Mouse (Mus musculus): ENCODE measurements around the gene Gm11985. TPM values are rescaled to one million over a fixed set of nuclear protein-coding genes. Genes with fewer than 3 reads are reported as not detected.

Gm11985 gene
- polyA plus RNA-seq, 1 experiment from 2014 or later = not detected

DNA sequence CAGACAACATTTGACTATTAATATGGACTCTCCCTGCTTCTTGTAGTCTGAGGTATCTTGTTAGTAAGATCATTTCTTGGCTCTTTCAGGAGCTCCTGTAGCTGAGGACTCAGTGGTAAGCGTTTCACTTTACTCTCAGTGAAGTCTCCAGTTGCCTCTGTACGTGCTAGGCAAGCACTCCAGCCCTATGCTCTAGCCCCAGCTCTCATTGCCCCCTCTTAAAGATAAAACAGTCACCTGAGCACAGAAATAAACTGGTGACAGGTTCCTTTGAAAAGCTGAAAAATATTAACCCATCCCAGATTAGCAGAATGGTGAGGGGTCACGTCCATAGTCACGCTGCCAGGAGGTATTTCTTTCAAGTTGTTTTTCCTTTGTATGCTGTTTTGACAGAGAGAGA is 9.6 kb downstream of the Gm11985 start:
- H3K4me3 ChIP-seq (replicated peaks; ENCODE audit: low read length) = no peak overlapping the region
- no peaks in the 10 kb centered on the region for H3K36me3 ChIP-seq (ENCODE audit: control insufficient read depth, insufficient read depth, low read length)
- no peak overlapping the region for H3K27ac ChIP-seq (ENCODE audit: low read length)
- no peak overlapping the region for H3K9ac ChIP-seq (ENCODE audit: low read length)
- no peak overlapping the region for H3K4me2 ChIP-seq (ENCODE audit: low read depth, low read length)
- no peak for ATAC-seq (ENCODE audit: insufficient read depth, low FRiP score)
- H3K9me3 ChIP-seq (replicated peaks; ENCODE audit: control insufficient read depth, low read length) = no peaks in the 10 kb centered on the region
- WGBS = 51% methylated on average over 4 of the region's 4 CpGs
- no peaks in the 10 kb centered on the region for H3K27me3 ChIP-seq (ENCODE audit: control insufficient read depth, insufficient read depth, low read length)
- no peaks in the 10 kb centered on the region for H3K4me1 ChIP-seq (ENCODE audit: control insufficient read depth, insufficient read depth, low read length)

- Histone ChIP-seq H3K4me3 (replicated peaks; ENCODE audit: low read length) (no peak overlapping the region), H3K9me3 (replicated peaks; ENCODE audit: control insufficient read depth, low read length) (no peaks in the 10 kb centered on the region), H3K27ac (ENCODE audit: low read length) (no peak overlapping the region), H3K4me2 (ENCODE audit: low read depth, low read length) (no peak overlapping the region), H3K36me3 (ENCODE audit: control insufficient read depth, insufficient read depth, low read length) (no peaks in the 10 kb centered on the region), H3K27me3 (ENCODE audit: control insufficient read depth, insufficient read depth, low read length) (no peaks in the 10 kb centered on the region), H3K9ac (ENCODE audit: low read length) (no peak overlapping the region), H3K4me1 (ENCODE audit: control insufficient read depth, insufficient read depth, low read length) (no peaks in the 10 kb centered on the region)
- no peak for ATAC-seq (ENCODE audit: insufficient read depth, low FRiP score)
- 66% methylated on average over 6 of the region's 6 CpGs for WGBS
Measured at GRCm38 (mm10) chr11:7173664-7174063, 14.7 kb downstream of the Gm11985 start.

GRCm38 (mm10) chr11:7169645-7170044 is 18.7 kb downstream of the Gm11985 start:
- H3K9me3 ChIP-seq (replicated peaks; ENCODE audit: control insufficient read depth, low read length) = no peaks in the 10 kb centered on the region
- 95% methylated on average over 1 of the region's 1 CpGs for WGBS
- H3K4me1 ChIP-seq (ENCODE audit: control insufficient read depth, insufficient read depth, low read length) = no peaks in the 10 kb centered on the region
- H3K4me2 ChIP-seq (ENCODE audit: low read depth, low read length) = no peak overlapping the region
- no peak for ATAC-seq (ENCODE audit: insufficient read depth, low FRiP score)
- H3K4me3 ChIP-seq (replicated peaks; ENCODE audit: low read length) = no peak overlapping the region
- no peaks in the 10 kb centered on the region for H3K27me3 ChIP-seq (ENCODE audit: control insufficient read depth, insufficient read depth, low read length)
- H3K27ac ChIP-seq (ENCODE audit: low read length) = no peak overlapping the region
- no peak overlapping the region for H3K9ac ChIP-seq (ENCODE audit: low read length)
- no peaks in the 10 kb centered on the region for H3K36me3 ChIP-seq (ENCODE audit: control insufficient read depth, insufficient read depth, low read length)

DNA sequence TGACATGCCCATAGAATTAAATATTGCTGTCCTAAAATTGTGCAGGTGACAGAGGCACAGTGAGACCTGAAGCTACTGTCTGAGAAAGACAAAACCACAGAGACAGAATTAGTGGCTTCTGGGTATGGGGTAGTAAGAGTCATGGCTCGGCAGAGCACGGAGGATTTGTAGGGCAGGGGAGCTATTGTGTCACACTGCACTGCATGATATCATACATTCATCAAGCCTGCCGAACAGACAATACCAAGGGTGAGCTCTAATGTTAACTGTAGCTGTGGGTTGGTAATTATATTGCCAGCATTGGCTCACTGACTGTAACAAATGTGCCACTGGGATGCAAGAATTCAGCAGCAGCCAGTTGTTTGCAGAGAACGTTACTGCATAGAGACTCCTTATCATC is 24.0 kb downstream of the Gm11985 start:
- 73% methylated on average over 4 of the region's 4 CpGs for WGBS
- H3K9ac ChIP-seq (ENCODE audit: low read length) = no peak overlapping the region
- ATAC-seq (ENCODE audit: insufficient read depth, low FRiP score) = no peak
- no peak overlapping the region for H3K4me3 ChIP-seq (replicated peaks; ENCODE audit: low read length)
- H3K27ac ChIP-seq (ENCODE audit: low read length) = no peak overlapping the region
- peaks cover 13% of the 10 kb centered on the region for H3K4me1 ChIP-seq (ENCODE audit: control insufficient read depth, insufficient read depth, low read length)
- H3K4me2 ChIP-seq (ENCODE audit: low read depth, low read length) = no peak overlapping the region
- no peaks in the 10 kb centered on the region for H3K9me3 ChIP-seq (replicated peaks; ENCODE audit: control insufficient read depth, low read length)
- no peaks in the 10 kb centered on the region for H3K27me3 ChIP-seq (ENCODE audit: control insufficient read depth, insufficient read depth, low read length)
- no peaks in the 10 kb centered on the region for H3K36me3 ChIP-seq (ENCODE audit: control insufficient read depth, insufficient read depth, low read length)

DNA sequence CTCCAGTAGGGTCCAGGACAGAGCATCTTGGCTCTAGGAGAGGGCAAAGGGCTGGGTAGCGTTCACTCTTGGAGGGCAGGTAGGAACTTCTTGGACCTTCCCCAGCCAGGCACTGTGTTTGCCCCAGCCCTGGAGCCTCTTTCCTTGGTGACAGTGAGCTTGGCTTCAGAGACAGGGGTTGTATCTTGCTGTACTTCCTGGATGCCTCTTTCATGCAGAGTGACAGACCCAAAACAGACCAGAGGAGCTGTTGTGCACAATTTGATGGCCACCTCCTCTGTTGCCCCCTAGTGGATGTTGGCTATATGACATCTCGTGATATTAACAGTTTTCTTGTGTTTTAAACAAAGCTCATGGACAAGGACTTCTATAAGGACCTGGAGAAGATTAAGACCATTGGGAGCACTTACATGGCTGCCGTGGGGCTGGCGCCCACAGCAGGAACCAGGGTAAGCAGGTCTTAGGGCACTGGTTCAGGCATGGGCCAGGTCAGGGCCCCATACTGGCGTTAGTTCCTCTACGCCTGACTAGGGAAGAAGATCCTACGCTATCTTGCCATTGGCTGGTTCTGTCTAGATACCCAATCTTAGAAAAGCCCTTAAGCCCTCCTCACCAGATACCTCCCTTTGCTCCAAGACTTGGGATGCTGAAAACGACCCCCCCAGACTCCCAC is 26.7 kb downstream of the Gm11985 start:
- no peak overlapping the region for H3K9ac ChIP-seq (ENCODE audit: low read length)
- H3K27me3 ChIP-seq (ENCODE audit: control insufficient read depth, insufficient read depth, low read length) = no peaks in the 10 kb centered on the region
- no peak overlapping the region for H3K4me2 ChIP-seq (ENCODE audit: low read depth, low read length)
- WGBS = 80% methylated on average over 8 of the region's 8 CpGs
- no peaks in the 10 kb centered on the region for H3K9me3 ChIP-seq (replicated peaks; ENCODE audit: control insufficient read depth, low read length)
- H3K4me1 ChIP-seq (ENCODE audit: control insufficient read depth, insufficient read depth, low read length) = peaks cover 13% of the 10 kb centered on the region
- H3K27ac ChIP-seq (ENCODE audit: low read length) = no peak overlapping the region
- ATAC-seq (ENCODE audit: insufficient read depth, low FRiP score) = peak; percentile 39; the same call in 1 of the 2 replicates
- no peaks in the 10 kb centered on the region for H3K36me3 ChIP-seq (ENCODE audit: control insufficient read depth, insufficient read depth, low read length)
- H3K4me3 ChIP-seq (replicated peaks; ENCODE audit: low read length) = no peak overlapping the region

DNA sequence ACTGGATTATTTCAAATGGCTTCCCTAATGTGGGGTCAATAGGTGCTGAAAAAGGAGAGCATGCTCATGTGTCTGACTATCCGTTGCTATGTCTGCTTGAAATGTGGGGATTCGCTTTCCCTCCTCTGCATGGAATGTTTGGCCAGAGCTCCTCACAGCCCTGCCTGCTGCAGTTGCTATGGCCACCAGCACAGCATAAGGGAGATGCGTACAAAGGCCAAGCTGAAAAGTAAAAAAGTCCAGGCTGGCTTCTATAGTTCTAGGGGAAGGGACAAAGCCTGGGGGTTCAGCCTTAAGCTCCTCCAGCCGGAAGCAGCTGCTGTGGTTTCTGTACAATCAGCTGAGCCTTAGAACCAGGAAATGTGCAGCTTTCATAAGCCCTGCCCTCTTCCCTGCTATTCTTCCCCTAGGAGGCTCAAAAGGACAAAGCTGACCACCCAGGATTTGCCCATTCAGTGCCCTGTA is 27.7 kb downstream of the Gm11985 start:
- Histone ChIP-seq H3K36me3 (ENCODE audit: control insufficient read depth, insufficient read depth, low read length) (no peaks in the 10 kb centered on the region), H3K4me2 (ENCODE audit: low read depth, low read length) (no peak overlapping the region), H3K9me3 (replicated peaks; ENCODE audit: control insufficient read depth, low read length) (no peaks in the 10 kb centered on the region), H3K27ac (ENCODE audit: low read length) (peak overlapping the region; percentile 87), H3K27me3 (ENCODE audit: control insufficient read depth, insufficient read depth, low read length) (no peaks in the 10 kb centered on the region), H3K4me1 (ENCODE audit: control insufficient read depth, insufficient read depth, low read length) (peaks cover 13% of the 10 kb centered on the region), H3K9ac (ENCODE audit: low read length) (peak overlapping the region; percentile 6; the same call in 1 of the 2 replicates), H3K4me3 (replicated peaks; ENCODE audit: low read length) (no peak overlapping the region)
- WGBS = 17% methylated on average over 4 of the region's 4 CpGs
- ATAC-seq (ENCODE audit: insufficient read depth, low FRiP score) = peak; percentile 89

DNA sequence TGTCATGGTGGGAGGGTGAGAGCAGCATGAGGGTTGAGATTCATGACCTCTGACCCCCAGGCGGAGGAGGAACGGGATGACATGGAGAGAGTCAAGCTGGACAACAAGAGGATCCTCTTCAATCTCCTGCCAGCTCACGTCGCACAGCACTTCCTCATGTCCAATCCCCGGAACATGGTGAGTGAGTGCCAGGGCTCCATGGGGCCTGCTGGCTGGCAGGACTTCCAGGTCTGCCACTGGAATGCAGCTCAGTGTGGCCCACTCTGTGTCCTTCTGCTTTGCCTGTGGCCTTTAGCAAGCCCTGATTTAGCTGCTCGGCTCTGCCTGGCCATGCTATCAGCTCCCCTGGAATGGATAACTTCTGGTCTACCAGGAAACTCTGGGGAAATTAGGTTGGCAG is 28.2 kb downstream of the Gm11985 start:
- no peaks in the 10 kb centered on the region for H3K9me3 ChIP-seq (replicated peaks; ENCODE audit: control insufficient read depth, low read length)
- peak overlapping the region; percentile 6; the same call in 1 of the 2 replicates for H3K9ac ChIP-seq (ENCODE audit: low read length)
- peaks cover 13% of the 10 kb centered on the region for H3K4me1 ChIP-seq (ENCODE audit: control insufficient read depth, insufficient read depth, low read length)
- 52% methylated on average over 6 of the region's 6 CpGs for WGBS
- ATAC-seq (ENCODE audit: insufficient read depth, low FRiP score) = no peak; the same call in 1 of the 2 replicates
- H3K4me2 ChIP-seq (ENCODE audit: low read depth, low read length) = no peak overlapping the region
- H3K4me3 ChIP-seq (replicated peaks; ENCODE audit: low read length) = no peak overlapping the region
- peak overlapping the region; percentile 87 for H3K27ac ChIP-seq (ENCODE audit: low read length)
- no peaks in the 10 kb centered on the region for H3K27me3 ChIP-seq (ENCODE audit: control insufficient read depth, insufficient read depth, low read length)
- no peaks in the 10 kb centered on the region for H3K36me3 ChIP-seq (ENCODE audit: control insufficient read depth, insufficient read depth, low read length)

- H3K4me3 ChIP-seq (replicated peaks; ENCODE audit: low read length) = no peak overlapping the region
- H3K36me3 ChIP-seq (ENCODE audit: control insufficient read depth, insufficient read depth, low read length) = no peaks in the 10 kb centered on the region
- H3K4me2 ChIP-seq (ENCODE audit: low read depth, low read length) = no peak overlapping the region
- H3K9me3 ChIP-seq (replicated peaks; ENCODE audit: control insufficient read depth, low read length) = no peaks in the 10 kb centered on the region
- H3K9ac ChIP-seq (ENCODE audit: low read length) = no peak overlapping the region
- WGBS = 77% methylated on average over 6 of the region's 6 CpGs
- no peaks in the 10 kb centered on the region for H3K27me3 ChIP-seq (ENCODE audit: control insufficient read depth, insufficient read depth, low read length)
- H3K4me1 ChIP-seq (ENCODE audit: control insufficient read depth, insufficient read depth, low read length) = peaks cover 13% of the 10 kb centered on the region
- H3K27ac ChIP-seq (ENCODE audit: low read length) = no peak overlapping the region
- ATAC-seq (ENCODE audit: insufficient read depth, low FRiP score) = no peak
Measured at GRCm38 (mm10) chr11:7158196-7158595, 30.2 kb downstream of the Gm11985 start.

GRCm38 (mm10) chr11:7156427-7156826 is 31.9 kb downstream of the Gm11985 start:
- no peak for ATAC-seq (ENCODE audit: insufficient read depth, low FRiP score)
- H3K4me1 ChIP-seq (ENCODE audit: control insufficient read depth, insufficient read depth, low read length) = peaks cover 13% of the 10 kb centered on the region
- H3K36me3 ChIP-seq (ENCODE audit: control insufficient read depth, insufficient read depth, low read length) = no peaks in the 10 kb centered on the region
- 52% methylated on average over 4 of the region's 4 CpGs for WGBS
- H3K4me2 ChIP-seq (ENCODE audit: low read depth, low read length) = no peak overlapping the region
- H3K4me3 ChIP-seq (replicated peaks; ENCODE audit: low read length) = no peak overlapping the region
- no peaks in the 10 kb centered on the region for H3K9me3 ChIP-seq (replicated peaks; ENCODE audit: control insufficient read depth, low read length)
- H3K9ac ChIP-seq (ENCODE audit: low read length) = no peak overlapping the region
- no peaks in the 10 kb centered on the region for H3K27me3 ChIP-seq (ENCODE audit: control insufficient read depth, insufficient read depth, low read length)
- no peak overlapping the region for H3K27ac ChIP-seq (ENCODE audit: low read length)

All from stomach, embryonic 16.5 days (tissue).